7 mouse cellular contexts compared by ENCODE assay signal in genomic region chr11:101009046-101009887, GRCm38 (mm10). TPM values are rescaled to one million over a fixed set of nuclear protein-coding genes. Genes with fewer than 3 reads are reported as not detected.
DNase-seq lines count a peak whose midpoint lies in the region; ATAC-seq lines count a peak whose summit lies in the region.

TSS of gene Atp6v0a1 (plus strand) at chr11:101009452.

- 0 out of 2 replicates have a peak, but pooled peaks cover 4% of the 10 kb centered on the region for H3K36me3 ChIP-seq in intestine, embryonic 16.5 days (ENCODE audit: control insufficient read depth, insufficient read depth, low read length)
- H3K36me3 ChIP-seq in midbrain, embryonic 11.5 days (ENCODE audit: control insufficient read depth, insufficient read depth, low read length) = no peaks in the 10 kb centered on the region

- under 1% methylated on average over 44 of the region's 44 CpGs for WGBS in intestine, embryonic 16.5 days
- WGBS in midbrain, embryonic 11.5 days = under 1% methylated on average over 44 of the region's 44 CpGs

- peak within 1 kb of the TSS; percentile 67 for H3K4me3 ChIP-seq in intestine, embryonic 16.5 days (ENCODE audit: low read length)
- H3K4me3 ChIP-seq in midbrain, embryonic 11.5 days (ENCODE audit: low read depth, low read length) = peak within 1 kb of the TSS; percentile 72

- intact Hi-C loops in left cerebral cortex, postnatal 36 days (cut with DNase I) = no loop called here

- peak within 1 kb of the TSS; percentile 71 for H3K27ac ChIP-seq in intestine, embryonic 16.5 days (ENCODE audit: low read length)
- peak within 1 kb of the TSS; percentile 65 for H3K27ac ChIP-seq in midbrain, embryonic 11.5 days (ENCODE audit: low read depth, low read length)

- peak within 1 kb of the TSS; percentile 77 for H3K9ac ChIP-seq in intestine, embryonic 16.5 days (ENCODE audit: low read depth, low read length)
- peak within 1 kb of the TSS; percentile 85 for H3K9ac ChIP-seq in midbrain, embryonic 11.5 days (ENCODE audit: low read length)

- peak; percentile 97 for DNase-seq in adrenal gland, adult 8-10 months
- peak; percentile 98 for DNase-seq in embryo, embryonic 9.5 days (ENCODE audit: extremely low spot score)
- peak; percentile 94 to 97 for DNase-seq in gastrocnemius, postnatal 4 days (ENCODE audit: low spot score in 2 of 2)
- peak; percentile 95 to 97 for DNase-seq in left cerebral cortex, postnatal 36 days (ENCODE audit: low spot score in 2 of 2)
- DNase-seq in midbrain, embryonic 11.5 days (ENCODE audit: low spot score, missing footprints) = peak; percentile 99
- DNase-seq in skeletal muscle tissue, adult 2 months (ENCODE audit: low read depth, low spot score) = peak; percentile 96

- H3K27me3 ChIP-seq in intestine, embryonic 16.5 days (replicated peaks; ENCODE audit: control insufficient read depth, insufficient read depth, low read length) = no peaks in the 10 kb centered on the region
- no peaks in the 10 kb centered on the region for H3K27me3 ChIP-seq in midbrain, embryonic 11.5 days (ENCODE audit: control insufficient read depth, insufficient read depth, low read length)

- peak; percentile 99 for ATAC-seq in intestine, embryonic 16.5 days
- peak; percentile 100 for ATAC-seq in midbrain, embryonic 11.5 days (ENCODE audit: low FRiP score)

- H3K4me2 ChIP-seq in intestine, embryonic 16.5 days (ENCODE audit: low read depth, low read length) = peak within 1 kb of the TSS; percentile 59
- peak within 1 kb of the TSS; percentile 56 for H3K4me2 ChIP-seq in midbrain, embryonic 11.5 days

- H3K4me1 ChIP-seq in intestine, embryonic 16.5 days (ENCODE audit: control insufficient read depth, insufficient read depth, low read length) = peaks cover 11% of the 10 kb centered on the region; the same call in 1 of the 2 replicates
- H3K4me1 ChIP-seq in midbrain, embryonic 11.5 days (ENCODE audit: control insufficient read depth, insufficient read depth, low read length) = peaks cover 14% of the 10 kb centered on the region

- no peaks in the 10 kb centered on the region for H3K9me3 ChIP-seq in intestine, embryonic 16.5 days (ENCODE audit: control insufficient read depth, low read length)
- no peaks in the 10 kb centered on the region for H3K9me3 ChIP-seq in midbrain, embryonic 11.5 days (ENCODE audit: control insufficient read depth, low read length)

RNA-seq across cellular contexts. Expression of gene Atp6v0a1, which starts in this region (rescaled TPM):
- total RNA-seq in adrenal gland, adult 8-10 months (2022) = 100 to 1,000 TPM; 155 to 222 (median 186) TPM
- total RNA-seq in gastrocnemius, postnatal 4 days (2021) = 10 to 100 TPM; 70.3 to 73.5 TPM
- polyA plus RNA-seq in intestine, embryonic 16.5 days (2015; fragmentation: Nextera tagmentation; extraction: Ambion mirVana) = 38.8 and 43.3 TPM in 2 replicates
- 100 to 1,000 TPM; 439 to 446 TPM for total RNA-seq in left cerebral cortex, postnatal 36 days (2021)
- 42.5 and 45.9 TPM in 2 replicates for polyA plus RNA-seq in midbrain, embryonic 11.5 days (2014; fragmentation: Nextera tagmentation; extraction: Ambion mirVana)

Comparison
In these comparisons a context has a peak if more than half of its experiments do, and no peak if none do; other contexts are left out.
1. Peak in every context shown above with its lines: DNase-seq, ATAC-seq, H3K4me3 ChIP-seq and H3K27ac ChIP-seq.